Mouse (Mus musculus) heart, adult 2 months (tissue): ENCODE measurements around the gene Ptdss2. TPM values are rescaled to one million over a fixed set of nuclear protein-coding genes. Genes with fewer than 3 reads are reported as not detected.

Experiments used
- DNase-seq, 2 experiments: peaks; one replicate each; pipeline ENCODE4 v3.0.0; 2021
- H3K27ac ChIP-seq: fragments of 200-600 bp; 2 replicates; pipeline ENCODE4 v1.8.1; 2022
- H3K27me3 ChIP-seq: fragments of 200-500 bp; 2 replicates; pipeline ENCODE4 v1.6.1; 2012; ENCODE audit warnings: mild to moderate bottlenecking, low read length, inconsistent platforms, mixed read lengths; ENCODE audit not compliant: control insufficient read depth, insufficient read depth
- H3K36me3 ChIP-seq: fragments of 200-500 bp; 2 replicates; pipeline ENCODE4 v1.6.1; 2012; ENCODE audit warnings: low read length, inconsistent platforms; ENCODE audit not compliant: control insufficient read depth, insufficient read depth
- H3K4me1 ChIP-seq: fragments of 200-500 bp; 2 replicates; pipeline ENCODE4 v1.6.1; 2011; ENCODE audit warnings: low read length; ENCODE audit not compliant: control insufficient read depth, insufficient read depth
- H3K4me3 ChIP-seq: fragments of 200-600 bp; 2 replicates; pipeline ENCODE4 v1.8.1; 2022
- H3K79me2 ChIP-seq: fragments of 200-500 bp; replicated peaks from 2 replicates; pipeline ENCODE4 v1.6.1; 2012; ENCODE audit warnings: mild to moderate bottlenecking, inconsistent platforms, low read length, moderate library complexity, mixed read lengths; ENCODE audit not compliant: control insufficient read depth, insufficient read depth
- H3K9ac ChIP-seq: fragments of 200-500 bp; 2 replicates; pipeline ENCODE4 v1.6.1; 2012; ENCODE audit warnings: low read depth, mild to moderate bottlenecking, control low read depth, inconsistent platforms, low read length, mixed read lengths
- CTCF ChIP-seq: fragments of 200-600 bp; IDR thresholded peaks from 2 replicates; pipeline ENCODE4 v1.8.1; 2022; ENCODE audit warnings: antibody characterized with exemption, mild to moderate bottlenecking, moderate library complexity
- EP300 ChIP-seq: fragments of 200-500 bp; IDR thresholded peaks from 2 replicates; pipeline ENCODE4 v1.6.1; 2011; ENCODE audit warnings: low read depth, low read length, control low read depth; ENCODE audit not compliant: insufficient read depth
- POLR2A ChIP-seq: fragments of 200-500 bp; IDR thresholded peaks from 2 replicates; pipeline ENCODE4 v1.6.1; 2011; ENCODE audit warnings: mild to moderate bottlenecking, low read depth, low read length, control low read depth; ENCODE audit not compliant: insufficient read depth
- WGBS: fragments of 180-500 bp; shearing (Covaris S2); methylation state at CpG from one replicate; pipeline ENCODE4 v1.1.7; 2018; 5-methylcytosine and 5-hydroxymethylcytosine counted together
- intact Hi-C: fragments of 180-260 bp; cut with DNase I; formaldehyde crosslinking; loops from one replicate; pipeline ENCODE4 v1.15.1; 2025
- polyA plus RNA-seq: library from polyadenylated mRNA; depleted of rRNA; stranded (reverse); fragments of >200 nt; gene quantifications from 2 replicates; pipeline ENCODE4 v1.2.3, GENCODE M21; 2012; rRNA removed
- total RNA-seq, 2 experiments: library from RNA; stranded (reverse); gene quantifications; 2 replicates each; pipeline ENCODE4 v1.2.3; 2021

Ptdss2 gene
- total and polyA plus RNA-seq, 3 experiments = 22.4 to 29.7 (median 25.9) TPM

DNA sequence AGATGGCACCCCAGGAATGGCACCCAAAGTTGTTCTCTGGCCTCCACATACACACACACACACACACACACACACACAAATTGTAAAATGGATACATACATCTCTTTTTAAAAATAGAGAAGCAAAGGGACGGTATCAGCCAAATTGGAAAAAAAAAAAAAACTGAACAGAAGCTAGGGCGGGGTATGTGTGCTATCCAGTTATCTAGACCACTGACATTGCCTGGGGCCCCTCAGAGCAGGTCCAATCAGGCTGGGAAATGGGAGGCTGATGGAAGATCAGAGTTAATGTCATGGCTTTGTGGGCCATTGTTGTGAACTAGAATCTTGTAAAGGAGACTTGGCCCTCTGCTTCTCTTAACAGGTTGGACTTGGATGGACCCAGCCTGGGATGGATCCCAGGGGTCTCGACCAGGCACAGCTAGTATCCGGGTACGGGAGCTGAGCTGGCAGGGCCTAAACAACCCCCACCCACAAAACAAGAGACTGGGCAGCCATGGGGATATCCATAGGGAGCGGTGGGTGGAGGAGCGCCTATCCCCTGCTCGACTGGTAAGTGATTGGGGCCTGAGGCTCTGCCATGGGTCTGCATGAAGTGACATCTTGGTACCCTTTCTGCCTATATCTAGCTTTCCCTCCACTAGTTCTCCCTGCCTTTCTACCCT lies 74.6 kb downstream of the Ptdss2 start:
- intact Hi-C loops = no loop called here
- H3K9ac ChIP-seq = no peak overlapping the region
- no peak overlapping the region for H3K4me3 ChIP-seq
- H3K79me2 ChIP-seq = peaks cover 1% of the 10 kb centered on the region; the same call in 1 of the 2 replicates
- WGBS = 91% methylated on average over 8 of the region's 8 CpGs
- H3K4me1 ChIP-seq = peaks cover 5% of the 10 kb centered on the region
- no peak for DNase-seq
- H3K27me3 ChIP-seq = no peaks in the 10 kb centered on the region
- no peak for TF ChIP-seq POLR2A
- no peak for TF ChIP-seq CTCF
- TF ChIP-seq EP300 = no peak
- no peaks in the 10 kb centered on the region for H3K36me3 ChIP-seq
- no peak overlapping the region for H3K27ac ChIP-seq

DNA sequence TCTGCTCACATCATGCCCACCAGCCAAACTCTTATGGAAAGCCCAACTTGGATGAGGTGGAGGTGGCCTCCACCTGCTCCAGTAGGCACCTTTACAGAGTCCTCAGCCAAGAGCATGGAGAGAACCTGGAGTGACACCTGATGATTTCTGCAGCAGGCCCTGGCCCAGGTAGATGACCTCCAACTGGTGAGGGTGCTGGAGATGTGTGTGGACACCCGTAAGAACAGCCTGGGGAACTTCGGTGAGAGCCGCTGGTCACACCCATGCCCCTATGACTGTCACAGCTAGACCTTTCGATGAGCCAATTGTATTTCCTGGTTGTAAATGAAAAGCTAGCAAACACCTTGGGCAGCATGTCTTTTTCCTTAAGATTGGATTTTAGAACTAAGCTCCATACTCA lies 75.9 kb downstream of the Ptdss2 start:
- Histone ChIP-seq H3K36me3 (no peaks in the 10 kb centered on the region), H3K27me3 (no peaks in the 10 kb centered on the region), H3K4me1 (peaks cover 1% of the 10 kb centered on the region; the same call in 1 of the 2 replicates), H3K27ac (no peak overlapping the region), H3K79me2 (peaks cover 1% of the 10 kb centered on the region; the same call in 1 of the 2 replicates), H3K4me3 (no peak overlapping the region), H3K9ac (no peak overlapping the region)
- intact Hi-C loops = no loop called here
- TF ChIP-seq POLR2A (no peak), CTCF (no peak), EP300 (no peak)
- 96% methylated on average over 4 of the region's 4 CpGs for WGBS
- DNase-seq = no peak

DNA sequence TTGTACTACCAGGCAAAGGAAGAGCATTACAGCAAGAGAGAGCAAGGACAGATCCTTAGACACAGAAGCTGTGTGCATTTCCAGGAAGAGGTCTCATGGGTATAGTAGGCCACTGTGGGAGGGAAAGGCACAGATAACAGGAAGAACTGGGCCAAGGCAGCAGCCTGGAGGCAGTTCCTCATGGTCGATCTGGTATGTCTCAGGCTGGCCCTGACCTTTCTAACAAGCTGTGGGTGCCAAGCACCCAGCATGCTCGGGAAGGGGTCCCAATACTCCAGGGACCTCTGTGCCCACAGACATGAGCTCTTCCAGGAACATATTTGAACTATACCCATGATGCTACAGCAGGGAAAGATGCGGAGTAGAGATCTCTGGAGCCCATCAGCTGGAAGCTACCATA lies 82.4 kb downstream of the Ptdss2 start:
- no peaks in the 10 kb centered on the region for H3K79me2 ChIP-seq
- intact Hi-C loops = no loop called here

DNA sequence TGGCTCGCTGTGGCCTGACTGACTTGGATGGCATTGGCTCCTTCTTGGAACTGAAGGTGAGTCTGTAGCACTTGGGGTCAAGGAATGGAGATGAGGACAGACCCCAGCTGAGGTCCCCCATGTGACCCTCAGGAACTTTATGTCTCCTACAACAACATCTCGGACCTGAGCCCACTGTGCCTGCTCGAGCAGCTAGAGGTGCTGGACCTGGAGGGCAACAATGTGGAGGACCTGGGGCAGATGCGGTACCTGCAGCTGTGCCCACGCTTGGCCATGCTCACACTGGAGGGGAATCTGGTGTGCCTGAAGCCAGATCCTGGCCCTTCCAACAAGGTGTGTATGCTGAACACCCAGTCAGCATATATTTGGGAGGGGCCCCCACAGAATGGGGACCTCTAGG lies 83.3 kb downstream of the Ptdss2 start:
- 95% methylated on average over 5 of the region's 5 CpGs for WGBS
- H3K27me3 ChIP-seq = no peaks in the 10 kb centered on the region
- H3K4me3 ChIP-seq = no peak overlapping the region

More for the DNA sequence above, 82.4 kb downstream of the Ptdss2 start:
- no peak for TF ChIP-seq EP300
- WGBS = 52% methylated on average over 3 of the region's 3 CpGs
- Histone ChIP-seq H3K27me3 (no peaks in the 10 kb centered on the region), H3K36me3 (no peaks in the 10 kb centered on the region), H3K27ac (no peak overlapping the region), H3K9ac (no peak overlapping the region), H3K4me3 (no peak overlapping the region), H3K4me1 (no peaks in the 10 kb centered on the region)
- peak in 1 of 2 experiments; percentile 8 for DNase-seq

DNA sequence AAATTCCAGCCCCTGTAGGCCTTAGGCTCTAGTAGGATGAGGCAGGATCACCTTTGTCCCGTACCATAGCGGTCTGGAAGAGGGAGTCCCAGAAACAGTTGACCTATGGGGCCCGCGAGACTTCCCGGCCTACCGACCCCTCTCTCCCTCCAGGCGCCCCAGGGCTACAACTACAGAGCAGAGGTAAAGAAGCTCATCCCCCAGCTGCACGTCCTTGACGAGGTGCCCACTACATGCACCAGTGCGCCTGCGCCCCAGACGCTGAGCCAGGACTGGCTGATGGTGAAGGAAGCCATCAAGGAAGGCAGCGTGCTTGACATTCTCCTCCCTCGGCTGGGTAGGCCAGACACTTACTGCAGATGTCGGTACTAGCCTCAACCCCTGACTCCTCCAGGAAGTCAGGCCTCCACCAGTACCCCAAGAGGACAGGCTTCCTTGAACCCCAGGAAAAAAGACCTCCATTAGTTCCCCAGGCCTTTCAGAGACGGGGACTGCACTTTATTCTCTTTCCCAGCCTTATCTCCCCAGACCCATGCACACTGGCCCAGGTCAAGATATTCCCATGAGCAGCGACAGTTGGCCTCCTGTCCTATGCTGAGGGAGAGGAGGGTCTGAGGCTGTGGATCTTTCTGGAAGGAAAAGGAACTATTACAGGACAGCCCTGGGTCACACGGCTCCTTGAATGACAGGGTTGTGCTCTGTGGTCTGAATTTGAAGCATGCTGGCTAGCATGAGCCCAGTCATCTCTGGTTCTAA lies 84.2 kb downstream of the Ptdss2 start:
- Histone ChIP-seq H3K4me3 (no peak overlapping the region), H3K27me3 (no peaks in the 10 kb centered on the region), H3K79me2 (no peaks in the 10 kb centered on the region), H3K4me1 (no peaks in the 10 kb centered on the region), H3K27ac (no peak overlapping the region), H3K9ac (no peak overlapping the region), H3K36me3 (no peaks in the 10 kb centered on the region)
- no peak for TF ChIP-seq EP300
- TF ChIP-seq CTCF = no peak
- TF ChIP-seq POLR2A = no peak
- DNase-seq = no peak
- intact Hi-C loops = no loop called here
- WGBS = 88% methylated on average over 18 of the region's 18 CpGs

More for the DNA sequence above, 83.3 kb downstream of the Ptdss2 start:
- intact Hi-C loops = no loop called here
- H3K4me1 ChIP-seq = no peaks in the 10 kb centered on the region
- no peaks in the 10 kb centered on the region for H3K36me3 ChIP-seq
- no peak for TF ChIP-seq EP300
- no peak for TF ChIP-seq POLR2A
- no peaks in the 10 kb centered on the region for H3K79me2 ChIP-seq
- no peak overlapping the region for H3K9ac ChIP-seq
- DNase-seq = no peak
- H3K27ac ChIP-seq = no peak overlapping the region

Other genes with a start within 250 kb of the Ptdss2 start
- 10 to 100 TPM; 72.6 to 86.1 TPM for gene Psmd13, start 240.4 kb upstream of the Ptdss2 start, total RNA-seq
- 50.8 and 71.0 TPM in 2 replicates for gene Psmd13, start 240.4 kb upstream of the Ptdss2 start, polyA plus RNA-seq
- gene Sirt3, start 240.1 kb upstream of the Ptdss2 start, total RNA-seq = 10 to 100 TPM; 53.1 to 60.6 TPM
- 86.9 and 100 TPM in 2 replicates for gene Sirt3, start 240.1 kb upstream of the Ptdss2 start, polyA plus RNA-seq
- 1,000 to 10,000 TPM; 2,777 to 3,250 TPM for gene Cox8b, start 221.9 kb upstream of the Ptdss2 start, total RNA-seq
- 1,727 and 2,194 TPM in 2 replicates for gene Cox8b, start 221.9 kb upstream of the Ptdss2 start, polyA plus RNA-seq
- under 1 TPM in 1 of 2 experiments, not detected in 1; 0.07 TPM for gene Nlrp6, start 201.5 kb upstream of the Ptdss2 start, total RNA-seq
- gene Nlrp6, start 201.5 kb upstream of the Ptdss2 start, polyA plus RNA-seq = 0.04 and 0.06 TPM in 2 replicates
- 1 to 10 TPM; 4.0 to 5.8 TPM for gene Pgghg, start 181.0 kb upstream of the Ptdss2 start, total RNA-seq
- gene Pgghg, start 181.0 kb upstream of the Ptdss2 start, polyA plus RNA-seq = 13.0 and 14.1 TPM in 2 replicates
- gene Ifitm5, start 172.1 kb upstream of the Ptdss2 start, total RNA-seq = under 1 TPM; 0.32 to 0.34 TPM
- 1.1 and 2.0 TPM in 2 replicates for gene Ifitm5, start 172.1 kb upstream of the Ptdss2 start, polyA plus RNA-seq
- gene Gm45717, start 166.4 kb upstream of the Ptdss2 start, total RNA-seq = not detected
- not detected in 2 replicates for gene Gm45717, start 166.4 kb upstream of the Ptdss2 start, polyA plus RNA-seq
- gene Ifitm2, start 166.4 kb upstream of the Ptdss2 start, total RNA-seq = 100 to 1,000 TPM; 107 to 113 TPM
- gene Ifitm2, start 166.4 kb upstream of the Ptdss2 start, polyA plus RNA-seq = 368 and 425 TPM in 2 replicates
- gene Ifitm1, start 155.2 kb upstream of the Ptdss2 start, total RNA-seq = 1 to 10 TPM; 6.1 to 7.7 TPM
- gene Ifitm1, start 155.2 kb upstream of the Ptdss2 start, polyA plus RNA-seq = 16.1 and 52.2 TPM in 2 replicates
- 100 to 1,000 TPM; 115 to 123 TPM for gene Ifitm3, start 111.6 kb upstream of the Ptdss2 start, total RNA-seq
- 274 and 332 TPM in 2 replicates for gene Ifitm3, start 111.6 kb upstream of the Ptdss2 start, polyA plus RNA-seq
- 1 to 10 TPM in 1 of 2 experiments, under 1 TPM in 1; 0.36 to 1.0 TPM for gene Ifitm6, start 104.5 kb upstream of the Ptdss2 start, total RNA-seq
- gene Ifitm6, start 104.5 kb upstream of the Ptdss2 start, polyA plus RNA-seq = 4.6 and 5.1 TPM in 2 replicates
- gene Gm17387, start 93.3 kb upstream of the Ptdss2 start, total RNA-seq = not detected
- gene Gm17387, start 93.3 kb upstream of the Ptdss2 start, polyA plus RNA-seq = not detected in 2 replicates
- under 1 TPM in 1 of 2 experiments, not detected in 1; 0.07 TPM for gene B4galnt4, start 61.3 kb upstream of the Ptdss2 start, total RNA-seq
- 0.04 and 0.06 TPM in 2 replicates for gene B4galnt4, start 61.3 kb upstream of the Ptdss2 start, polyA plus RNA-seq
- under 1 TPM; 0.20 to 0.21 TPM for gene Pkp3, start 44.2 kb upstream of the Ptdss2 start, total RNA-seq
- gene Pkp3, start 44.2 kb upstream of the Ptdss2 start, polyA plus RNA-seq = 0.35 and 1.6 TPM in 2 replicates
- 1 to 10 TPM; 4.5 to 7.0 TPM for gene Sigirr, start 21.8 kb upstream of the Ptdss2 start, total RNA-seq
- 9.4 and 10.2 TPM in 2 replicates for gene Sigirr, start 21.8 kb upstream of the Ptdss2 start, polyA plus RNA-seq
- gene Ano9, start 4.6 kb upstream of the Ptdss2 start, total RNA-seq = under 1 TPM in 1 of 2 experiments, not detected in 1; 0.39 TPM
- 0.09 and 0.53 TPM in 2 replicates for gene Ano9, start 4.6 kb upstream of the Ptdss2 start, polyA plus RNA-seq
- 10 to 100 TPM; 62.9 to 73.9 TPM for gene Rnh1, start 50.5 kb downstream of the Ptdss2 start, total RNA-seq
- 73.2 and 96.7 TPM in 2 replicates for gene Rnh1, start 50.5 kb downstream of the Ptdss2 start, polyA plus RNA-seq
- gene Hras, start 71.6 kb downstream of the Ptdss2 start, total RNA-seq = 100 to 1,000 TPM in 1 of 2 experiments, 10 to 100 TPM in 1; 90.8 to 105 TPM
- gene Hras, start 71.6 kb downstream of the Ptdss2 start, polyA plus RNA-seq = 63.7 and 79.9 TPM in 2 replicates
- 1 to 10 TPM; 2.3 to 3.1 TPM for gene Lrrc56, start 71.8 kb downstream of the Ptdss2 start, total RNA-seq
- gene Lrrc56, start 71.8 kb downstream of the Ptdss2 start, polyA plus RNA-seq = 4.6 and 4.9 TPM in 2 replicates
- not detected for gene Lmntd2, start 91.7 kb downstream of the Ptdss2 start, total RNA-seq
- gene Lmntd2, start 91.7 kb downstream of the Ptdss2 start, polyA plus RNA-seq = 0.18 and 0.20 TPM in 2 replicates
- under 1 TPM; 0.25 to 0.42 TPM for gene Rassf7, start 93.5 kb downstream of the Ptdss2 start, total RNA-seq
- gene Rassf7, start 93.5 kb downstream of the Ptdss2 start, polyA plus RNA-seq = 2.2 and 3.3 TPM in 2 replicates
- gene Phrf1, start 106.4 kb downstream of the Ptdss2 start, total RNA-seq = 10 to 100 TPM; 26.8 to 32.1 TPM
- 8.9 and 10.2 TPM in 2 replicates for gene Phrf1, start 106.4 kb downstream of the Ptdss2 start, polyA plus RNA-seq
- 1 to 10 TPM; 3.3 to 3.4 TPM for gene Irf7, start 144.1 kb downstream of the Ptdss2 start, total RNA-seq
- 24.6 and 25.2 TPM in 2 replicates for gene Irf7, start 144.1 kb downstream of the Ptdss2 start, polyA plus RNA-seq
- gene Cdhr5, start 154.4 kb downstream of the Ptdss2 start, total RNA-seq = not detected
- 0.26 TPM in 1 of 2 replicates, not detected in the other for gene Cdhr5, start 154.4 kb downstream of the Ptdss2 start, polyA plus RNA-seq
- not detected for gene Sct, start 156.8 kb downstream of the Ptdss2 start, total RNA-seq
- gene Sct, start 156.8 kb downstream of the Ptdss2 start, polyA plus RNA-seq = not detected in 2 replicates
- not detected for gene Drd4, start 169.6 kb downstream of the Ptdss2 start, total RNA-seq
- gene Drd4, start 169.6 kb downstream of the Ptdss2 start, polyA plus RNA-seq = 0.04 TPM in 1 of 2 replicates, not detected in the other
- 10 to 100 TPM; 10.8 to 13.5 TPM for gene Deaf1, start 205.3 kb downstream of the Ptdss2 start, total RNA-seq
- 9.7 and 9.8 TPM in 2 replicates for gene Deaf1, start 205.3 kb downstream of the Ptdss2 start, polyA plus RNA-seq
- 10 to 100 TPM; 13.5 to 14.9 TPM for gene Tmem80, start 205.4 kb downstream of the Ptdss2 start, total RNA-seq
- 28.9 and 34.5 TPM in 2 replicates for gene Tmem80, start 205.4 kb downstream of the Ptdss2 start, polyA plus RNA-seq
- gene Eps8l2, start 216.5 kb downstream of the Ptdss2 start, total RNA-seq = 1 to 10 TPM; 3.8 to 4.3 TPM
- gene Eps8l2, start 216.5 kb downstream of the Ptdss2 start, polyA plus RNA-seq = 5.8 and 8.9 TPM in 2 replicates